Mouse (Mus musculus): Measurements from ENCODE around the gene Ccdc157.

GRCm38 (mm10) chr11:4105444-4105843, 54.6 kb downstream of the Ccdc157 start:
- no peak for TF ChIP-seq CTCF (IDR thresholded peaks at IDR 0.05; ENCODE audit: low read depth)
- TF ChIP-seq EP300 (IDR thresholded peaks at IDR 0.05; ENCODE audit: low read depth) = no peak

Measured in liver, embryonic 14.5 days (tissue).